Mouse (Mus musculus): Measurements from ENCODE around the gene Ormdl2. TPM values are rescaled to one million over a fixed set of nuclear protein-coding genes. Genes with fewer than 3 reads are reported as not detected.

The Ormdl2 gene
- polyA plus RNA-seq, 1 experiment from 2014 or later = 73.0 TPM

- no peak for ATAC-seq (replicated peaks; ENCODE audit: low FRiP score)
- Histone ChIP-seq H3K27ac (ENCODE audit: low read depth, low read length) (no peak overlapping the region), H3K9ac (ENCODE audit: low read length) (no peak overlapping the region)
Observed at GRCm38 (mm10) chr10:128779011-128779795, 42.2 kb downstream of the Ormdl2 start.

GRCm38 (mm10) chr10:128778441-128778840, 43.0 kb downstream of the Ormdl2 start:
- H3K9me3 ChIP-seq (ENCODE audit: control insufficient read depth, low read length) = no peaks in the 10 kb centered on the region
- H3K4me2 ChIP-seq (ENCODE audit: low read depth, low read length, severe bottlenecking) = no peak overlapping the region
- no peak for ATAC-seq (replicated peaks; ENCODE audit: low FRiP score)
- no peak overlapping the region for H3K9ac ChIP-seq (ENCODE audit: low read length)
- no peak overlapping the region for H3K4me3 ChIP-seq (ENCODE audit: low read depth, low read length)
- no peaks in the 10 kb centered on the region for H3K27me3 ChIP-seq (ENCODE audit: control insufficient read depth, insufficient read depth, low read length)
- 90% methylated on average over 2 of the region's 2 CpGs for WGBS
- DNase-seq (ENCODE audit: low spot score) = no peak
- no peaks in the 10 kb centered on the region for H3K4me1 ChIP-seq (replicated peaks; ENCODE audit: control insufficient read depth, insufficient read depth, low read length)
- H3K36me3 ChIP-seq (ENCODE audit: control insufficient read depth, insufficient read depth, low read length) = no peaks in the 10 kb centered on the region
- no peak overlapping the region for H3K27ac ChIP-seq (ENCODE audit: low read depth, low read length)

More at GRCm38 (mm10) chr10:128779011-128779795, 42.2 kb downstream of the Ormdl2 start:
- 45% methylated on average over 8 of the region's 8 CpGs for WGBS
- no peak overlapping the region for H3K4me2 ChIP-seq (ENCODE audit: low read depth, low read length, severe bottlenecking)
- H3K27me3 ChIP-seq (ENCODE audit: control insufficient read depth, insufficient read depth, low read length) = no peaks in the 10 kb centered on the region
- no peaks in the 10 kb centered on the region; the same call in 1 of the 2 replicates for H3K9me3 ChIP-seq (ENCODE audit: control insufficient read depth, low read length)
- H3K4me1 ChIP-seq (replicated peaks; ENCODE audit: control insufficient read depth, insufficient read depth, low read length) = no peaks in the 10 kb centered on the region
- H3K4me3 ChIP-seq (ENCODE audit: low read depth, low read length) = no peak overlapping the region
- peak; percentile 59 for DNase-seq (ENCODE audit: low spot score)
- no peaks in the 10 kb centered on the region for H3K36me3 ChIP-seq (ENCODE audit: control insufficient read depth, insufficient read depth, low read length)

- 23% methylated on average over 5 of the region's 5 CpGs for WGBS
- Histone ChIP-seq H3K27ac (ENCODE audit: low read depth, low read length) (no peak overlapping the region), H3K9ac (ENCODE audit: low read length) (no peak overlapping the region), H3K4me1 (replicated peaks; ENCODE audit: control insufficient read depth, insufficient read depth, low read length) (no peaks in the 10 kb centered on the region), H3K27me3 (ENCODE audit: control insufficient read depth, insufficient read depth, low read length) (no peaks in the 10 kb centered on the region), H3K4me2 (ENCODE audit: low read depth, low read length, severe bottlenecking) (no peak overlapping the region), H3K4me3 (ENCODE audit: low read depth, low read length) (no peak overlapping the region), H3K36me3 (ENCODE audit: control insufficient read depth, insufficient read depth, low read length) (no peaks in the 10 kb centered on the region), H3K9me3 (ENCODE audit: control insufficient read depth, low read length) (no peaks in the 10 kb centered on the region)
- DNase-seq (ENCODE audit: low spot score) (no peak), ATAC-seq (replicated peaks; ENCODE audit: low FRiP score) (no peak)
Observed at GRCm38 (mm10) chr10:128773685-128774084, 47.8 kb downstream of the Ormdl2 start.

GRCm38 (mm10) chr10:128772895-128773294, 48.5 kb downstream of the Ormdl2 start:
- Histone ChIP-seq H3K9me3 (ENCODE audit: control insufficient read depth, low read length) (no peaks in the 10 kb centered on the region), H3K4me2 (ENCODE audit: low read depth, low read length, severe bottlenecking) (no peak overlapping the region), H3K27ac (ENCODE audit: low read depth, low read length) (no peak overlapping the region), H3K4me3 (ENCODE audit: low read depth, low read length) (no peak overlapping the region), H3K4me1 (replicated peaks; ENCODE audit: control insufficient read depth, insufficient read depth, low read length) (no peaks in the 10 kb centered on the region), H3K27me3 (ENCODE audit: control insufficient read depth, insufficient read depth, low read length) (no peaks in the 10 kb centered on the region), H3K9ac (ENCODE audit: low read length) (no peak overlapping the region), H3K36me3 (ENCODE audit: control insufficient read depth, insufficient read depth, low read length) (no peaks in the 10 kb centered on the region)
- DNase-seq (ENCODE audit: low spot score) = no peak
- 78% methylated on average over 2 of the region's 2 CpGs for WGBS
- no peak for ATAC-seq (replicated peaks; ENCODE audit: low FRiP score)

Other genes with a start within 250 kb of the Ormdl2 start
- 1.2 TPM in 2 replicates for gene Erbb3, start 232.0 kb downstream of the Ormdl2 start, polyA plus RNA-seq (2014; fragmentation: Nextera tagmentation; extraction: Ambion mirVana)
- gene Rps26, start 194.9 kb downstream of the Ormdl2 start, polyA plus RNA-seq (2014; fragmentation: Nextera tagmentation; extraction: Ambion mirVana) = 576 and 629 TPM in 2 replicates
- 4.1 and 5.8 TPM in 2 replicates for gene Ikzf4, start 175.7 kb downstream of the Ormdl2 start, polyA plus RNA-seq (2014; fragmentation: Nextera tagmentation; extraction: Ambion mirVana)
- gene Suox, start 147.6 kb downstream of the Ormdl2 start, polyA plus RNA-seq (2014; fragmentation: Nextera tagmentation; extraction: Ambion mirVana) = 10.8 and 11.7 TPM in 2 replicates
- 78.8 and 79.1 TPM in 2 replicates for gene Rab5b, start 125.4 kb downstream of the Ormdl2 start, polyA plus RNA-seq (2014; fragmentation: Nextera tagmentation; extraction: Ambion mirVana)
- 1.8 and 4.5 TPM in 2 replicates for gene Pmel, start 117.5 kb downstream of the Ormdl2 start, polyA plus RNA-seq (2014; fragmentation: Nextera tagmentation; extraction: Ambion mirVana)
- gene Cdk2, start 116.6 kb downstream of the Ormdl2 start, polyA plus RNA-seq (2014; fragmentation: Nextera tagmentation; extraction: Ambion mirVana) = 119 and 120 TPM in 2 replicates
- 3.9 and 4.0 TPM in 2 replicates for gene Dgka, start 76.8 kb downstream of the Ormdl2 start, polyA plus RNA-seq (2014; fragmentation: Nextera tagmentation; extraction: Ambion mirVana)
- gene Pym1, start 73.8 kb downstream of the Ormdl2 start, polyA plus RNA-seq (2014; fragmentation: Nextera tagmentation; extraction: Ambion mirVana) = 47.6 and 51.4 TPM in 2 replicates
- 0.51 and 0.60 TPM in 2 replicates for gene Mmp19, start 30.7 kb downstream of the Ormdl2 start, polyA plus RNA-seq (2014; fragmentation: Nextera tagmentation; extraction: Ambion mirVana)
- gene Dnajc14, start 17.6 kb downstream of the Ormdl2 start, polyA plus RNA-seq (2014; fragmentation: Nextera tagmentation; extraction: Ambion mirVana) = 38.6 and 38.8 TPM in 2 replicates
- 22.7 and 24.2 TPM in 2 replicates for gene Tmem198b, start 17.3 kb downstream of the Ormdl2 start, polyA plus RNA-seq (2014; fragmentation: Nextera tagmentation; extraction: Ambion mirVana)
- 263 and 284 TPM in 2 replicates for gene Sarnp, start 4.3 kb downstream of the Ormdl2 start, polyA plus RNA-seq (2014; fragmentation: Nextera tagmentation; extraction: Ambion mirVana)
- 10.5 and 11.7 TPM in 2 replicates for gene Gdf11, start 70.1 kb upstream of the Ormdl2 start, polyA plus RNA-seq (2014; fragmentation: Nextera tagmentation; extraction: Ambion mirVana)
- gene Cd63, start 79.3 kb upstream of the Ormdl2 start, polyA plus RNA-seq (2014; fragmentation: Nextera tagmentation; extraction: Ambion mirVana) = 144 and 151 TPM in 2 replicates
- 12.3 and 12.6 TPM in 2 replicates for gene Rdh5, start 101.2 kb upstream of the Ormdl2 start, polyA plus RNA-seq (2014; fragmentation: Nextera tagmentation; extraction: Ambion mirVana)
- 191 and 202 TPM in 2 replicates for gene Bloc1s1, start 102.4 kb upstream of the Ormdl2 start, polyA plus RNA-seq (2014; fragmentation: Nextera tagmentation; extraction: Ambion mirVana)
- 0.65 and 0.69 TPM in 2 replicates for gene Itga7, start 112.2 kb upstream of the Ormdl2 start, polyA plus RNA-seq (2014; fragmentation: Nextera tagmentation; extraction: Ambion mirVana)
- gene Mettl7b, start 139.3 kb upstream of the Ormdl2 start, polyA plus RNA-seq (2014; fragmentation: Nextera tagmentation; extraction: Ambion mirVana) = not detected in 2 replicates
- gene Olfr9, start 167.8 kb upstream of the Ormdl2 start, polyA plus RNA-seq (2014; fragmentation: Nextera tagmentation; extraction: Ambion mirVana) = not detected in 2 replicates
- gene Olfr763, start 189.1 kb upstream of the Ormdl2 start, polyA plus RNA-seq (2014; fragmentation: Nextera tagmentation; extraction: Ambion mirVana) = not detected in 2 replicates
- not detected in 2 replicates for gene Olfr764-ps1, start 218.3 kb upstream of the Ormdl2 start, polyA plus RNA-seq (2014; fragmentation: Nextera tagmentation; extraction: Ambion mirVana)
- gene Olfr765, start 228.4 kb upstream of the Ormdl2 start, polyA plus RNA-seq (2014; fragmentation: Nextera tagmentation; extraction: Ambion mirVana) = not detected in 2 replicates
- gene Olfr766-ps1, start 247.3 kb upstream of the Ormdl2 start, polyA plus RNA-seq (2014; fragmentation: Nextera tagmentation; extraction: Ambion mirVana) = not detected in 2 replicates